Mouse (Mus musculus) retina, postnatal 1 day (tissue): Measurements from ENCODE around the gene Gm20388.
"Not testable (repeated sequence)": the region's sequence is repeated elsewhere in the genome, so short reads cannot be mapped to it uniquely, and the experiment has no call there.

ENCODE experiments used
- DNase-seq: peaks from one replicate; pipeline ENCODE4 v3.0.0-alpha.2; 2012

Gm20388 gene

DNA sequence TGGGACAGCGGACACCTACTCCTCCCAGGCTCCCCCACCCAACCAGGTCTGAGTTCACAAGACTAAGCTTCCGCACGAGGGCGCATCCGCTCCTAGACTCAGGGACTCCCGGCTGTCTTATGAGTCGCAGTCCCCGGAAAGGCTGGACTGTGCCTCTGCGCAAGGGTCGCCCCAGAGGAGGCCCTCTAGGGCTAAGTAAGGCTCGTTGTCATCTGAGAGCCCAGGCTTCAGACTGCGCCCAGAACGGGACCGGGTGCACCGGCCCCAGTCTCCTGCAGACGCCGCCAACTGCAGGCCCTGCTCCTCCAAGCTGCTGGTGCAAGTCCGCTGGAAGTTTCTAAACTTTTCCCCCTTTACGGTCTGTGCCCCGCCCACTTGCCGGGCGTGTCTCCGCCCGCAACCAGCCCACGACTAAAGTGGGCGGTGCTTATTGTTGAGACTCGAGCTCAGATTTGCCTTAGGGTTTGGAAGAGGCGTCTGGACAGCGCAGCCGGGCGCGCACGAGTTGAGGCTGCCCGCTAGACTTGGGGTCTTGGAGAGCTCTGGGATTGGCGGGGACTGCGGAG is 1214.8 kb downstream of the Gm20388 start:
- DNase-seq, result peak; percentile 79

GRCm38 (mm10) chr8:121126191-121126590 is 1215.5 kb downstream of the Gm20388 start:
- no peak for DNase-seq

- no peak for DNase-seq
Measured at GRCm38 (mm10) chr8:121126694-121127093, 1216.1 kb downstream of the Gm20388 start.

DNA sequence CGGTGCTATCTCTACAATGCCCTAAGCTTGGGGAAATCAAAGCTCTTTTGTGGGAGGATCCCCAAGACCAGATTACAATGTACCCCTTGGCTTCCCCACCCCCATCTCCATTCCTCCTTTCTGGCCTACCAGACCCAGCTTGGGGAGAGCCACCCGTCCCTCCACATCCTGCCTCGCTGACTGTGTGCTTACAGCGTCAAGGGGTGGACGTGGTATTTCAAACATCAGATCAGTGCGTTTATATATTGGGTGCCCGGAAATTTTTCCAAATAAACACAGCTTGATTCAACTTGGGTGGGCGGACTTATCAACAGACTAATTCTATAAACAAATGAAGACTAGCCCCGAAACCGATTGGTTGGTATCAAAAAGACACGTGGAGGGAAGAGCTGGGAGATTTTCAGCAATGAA is 1216.7 kb downstream of the Gm20388 start:
- DNase-seq, result no peak

DNA sequence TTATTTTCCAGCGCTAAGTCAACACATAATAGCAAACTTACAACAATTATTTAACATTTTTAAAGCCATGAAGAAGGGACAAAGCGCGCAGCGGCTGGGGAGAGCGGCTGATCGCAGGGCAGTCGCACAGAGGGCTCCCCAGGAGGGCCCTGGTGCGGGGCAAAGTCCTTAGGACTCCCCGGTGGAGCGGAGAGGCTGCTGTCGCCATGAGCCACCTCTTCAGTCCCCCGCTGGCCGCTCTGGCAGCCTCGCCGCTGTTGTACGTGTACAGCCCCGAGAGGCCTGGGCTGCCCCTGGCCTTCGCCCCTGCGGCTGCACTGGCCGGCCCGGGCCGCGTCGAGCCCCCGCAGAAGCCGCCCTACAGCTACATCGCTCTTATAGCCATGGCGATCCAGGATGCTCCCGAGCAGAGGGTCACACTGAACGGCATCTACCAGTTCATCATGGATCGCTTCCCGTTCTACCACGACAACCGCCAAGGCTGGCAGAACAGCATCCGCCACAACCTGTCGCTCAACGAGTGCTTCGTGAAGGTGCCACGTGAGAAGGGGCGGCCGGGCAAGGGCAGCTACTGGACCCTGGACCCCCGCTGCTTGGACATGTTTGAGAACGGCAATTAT is 1217.2 kb downstream of the Gm20388 start, which contains the start of gene Foxl1:
TSS of gene Foxl1 (plus strand) at position 185 of the 620 bp plus-strand sequence.
- no peak for DNase-seq

- DNase-seq, result peak; percentile 61
Measured at GRCm38 (mm10) chr8:121128531-121129264, 1218.1 kb downstream of the Gm20388 start.

- DNase-seq, result no peak
Measured at GRCm38 (mm10) chr8:121129265-121129940, 1218.8 kb downstream of the Gm20388 start.

DNA sequence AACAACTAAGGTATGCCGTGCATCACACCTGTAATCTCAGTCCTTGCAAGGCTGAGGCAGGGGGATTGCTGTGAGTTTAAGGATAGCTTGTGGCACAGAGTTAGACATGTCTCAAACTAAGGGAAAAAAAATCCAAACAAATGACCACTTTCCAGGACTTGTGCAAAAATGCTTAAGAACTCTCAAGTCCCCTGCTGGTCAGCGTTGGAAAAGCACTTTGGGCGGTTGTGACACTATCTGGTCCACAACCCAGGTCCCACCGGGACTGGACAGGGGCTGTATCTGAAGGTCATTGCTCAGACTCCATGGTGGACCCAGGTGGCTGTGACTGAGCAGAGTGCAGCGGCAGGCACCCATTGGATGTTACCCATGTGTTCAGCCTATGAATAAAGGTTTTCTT is 1219.9 kb downstream of the Gm20388 start:
- DNase-seq, result peak; percentile 62

- no peak for DNase-seq
Measured at GRCm38 (mm10) chr8:121132961-121133513, 1222.4 kb downstream of the Gm20388 start.

DNA sequence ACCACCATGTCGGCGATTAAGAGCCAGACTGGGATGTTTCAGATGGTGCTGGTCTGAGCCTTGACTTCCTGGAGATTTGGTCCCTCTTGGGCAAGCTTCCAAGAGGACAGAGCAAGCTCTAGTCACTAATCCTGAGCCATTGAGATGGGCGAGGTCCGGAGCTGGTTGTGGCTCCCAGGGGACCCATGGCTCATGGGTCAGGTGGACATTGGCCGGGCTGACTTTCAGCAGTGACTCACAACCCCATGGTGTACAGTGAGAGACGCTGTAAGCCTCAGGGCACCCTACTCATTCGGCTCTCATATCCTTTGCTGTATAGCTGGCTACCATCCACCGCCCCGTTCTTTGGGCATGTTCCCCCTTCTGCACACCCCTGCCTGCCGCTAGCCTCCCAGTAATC is 1223.5 kb downstream of the Gm20388 start:
- no peak for DNase-seq

- no peak for DNase-seq
Measured at GRCm38 (mm10) chr8:121134512-121134911, 1223.9 kb downstream of the Gm20388 start.

DNA sequence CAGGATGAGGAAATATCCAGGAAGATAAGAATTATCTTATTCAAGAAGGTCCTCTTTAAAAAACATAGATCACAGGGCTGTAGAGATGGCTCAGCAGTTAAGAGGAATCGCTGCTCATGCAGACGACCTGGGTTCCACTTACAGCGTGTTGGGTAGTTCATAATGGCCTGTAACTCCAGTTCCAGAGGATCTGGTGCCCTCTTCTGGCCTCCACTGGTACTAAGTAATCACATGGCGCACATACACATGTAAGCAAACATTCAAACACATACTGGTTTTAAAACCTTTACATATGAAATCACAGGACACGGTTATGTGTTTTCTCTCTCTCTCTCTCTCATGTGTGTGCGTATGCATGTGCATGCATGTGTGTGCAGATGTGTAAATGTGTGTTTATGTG is 1226.2 kb downstream of the Gm20388 start:
- no peak for DNase-seq

DNA sequence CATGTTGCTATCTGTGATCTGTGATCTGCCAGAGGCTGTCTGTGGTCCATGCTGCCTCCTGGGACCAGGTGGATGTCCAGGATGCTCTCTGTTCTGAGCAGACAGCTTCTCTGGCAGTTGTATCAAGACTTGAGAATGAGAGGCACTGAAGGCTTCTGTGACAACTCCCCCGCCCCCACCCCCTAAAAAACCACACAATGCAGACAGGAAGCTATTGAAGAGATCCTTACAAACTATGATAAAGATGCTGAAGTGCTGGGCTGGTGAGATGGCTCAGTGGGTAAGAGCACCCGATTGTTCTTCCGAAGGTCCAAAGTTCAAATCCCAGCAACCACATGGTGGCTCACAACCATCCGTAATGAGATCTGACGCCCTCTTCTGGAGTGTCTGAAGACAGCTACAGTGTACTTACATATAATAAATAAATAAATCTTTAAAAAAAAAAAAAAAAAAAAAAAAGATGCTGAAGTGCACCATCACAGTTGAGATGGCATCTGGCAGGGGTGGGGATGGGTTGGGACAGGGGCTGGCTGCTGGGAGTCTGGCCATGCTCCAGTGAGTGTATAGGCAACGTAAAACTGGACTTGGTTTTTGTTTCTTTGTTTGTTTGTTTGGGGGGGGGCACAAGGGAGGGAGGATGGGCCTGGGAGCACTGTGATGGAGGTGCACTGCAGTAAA is 1235.0 kb downstream of the Gm20388 start:
- DNase-seq, result not testable (repeated sequence)

DNA sequence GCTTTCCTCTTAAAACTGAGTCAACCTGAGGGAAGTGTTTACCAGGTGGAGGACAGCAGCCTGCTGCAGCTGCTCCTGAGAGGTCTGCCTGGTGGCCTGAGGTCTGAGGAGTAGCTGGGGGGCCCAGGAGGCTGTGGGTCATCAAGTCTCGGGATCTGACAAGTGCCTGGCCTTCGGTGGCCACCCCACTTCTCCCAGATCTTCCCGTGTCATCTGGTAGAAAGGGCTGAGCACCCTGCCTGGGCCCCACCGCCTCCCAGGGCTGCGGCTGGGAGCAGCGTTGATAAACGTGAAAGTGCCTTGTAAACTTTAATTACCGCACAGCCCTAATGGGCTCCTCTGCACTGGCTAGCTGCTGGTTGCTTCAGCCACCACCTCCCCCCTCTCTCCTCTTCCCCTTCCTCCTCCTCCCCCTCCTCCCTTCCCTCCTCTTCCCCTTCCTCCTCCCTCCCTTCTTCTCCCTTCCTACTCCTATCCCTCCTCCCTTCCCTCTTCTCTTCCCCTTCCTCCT is 1238.0 kb downstream of the Gm20388 start:
- DNase-seq, result no peak

DNA sequence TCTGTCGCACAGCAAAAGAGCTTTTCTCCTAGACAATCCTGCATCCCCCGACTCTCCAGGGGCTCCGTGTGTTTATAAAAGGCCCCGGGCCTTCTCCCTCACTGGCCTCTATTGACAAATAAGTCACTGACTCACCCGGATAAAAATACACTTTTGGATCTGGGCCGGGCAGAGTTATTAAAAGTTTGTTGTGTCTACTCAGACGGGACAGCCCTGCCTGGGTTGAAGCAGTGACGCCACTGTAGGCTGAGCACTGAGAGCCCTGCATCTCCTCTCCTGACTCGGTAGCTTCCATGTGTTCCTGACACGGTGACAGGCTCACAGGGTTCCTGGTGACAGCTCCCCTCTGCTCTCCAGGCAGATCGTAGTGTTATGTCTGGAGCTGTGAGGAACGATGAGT is 1241.8 kb downstream of the Gm20388 start:
- DNase-seq, result no peak

DNA sequence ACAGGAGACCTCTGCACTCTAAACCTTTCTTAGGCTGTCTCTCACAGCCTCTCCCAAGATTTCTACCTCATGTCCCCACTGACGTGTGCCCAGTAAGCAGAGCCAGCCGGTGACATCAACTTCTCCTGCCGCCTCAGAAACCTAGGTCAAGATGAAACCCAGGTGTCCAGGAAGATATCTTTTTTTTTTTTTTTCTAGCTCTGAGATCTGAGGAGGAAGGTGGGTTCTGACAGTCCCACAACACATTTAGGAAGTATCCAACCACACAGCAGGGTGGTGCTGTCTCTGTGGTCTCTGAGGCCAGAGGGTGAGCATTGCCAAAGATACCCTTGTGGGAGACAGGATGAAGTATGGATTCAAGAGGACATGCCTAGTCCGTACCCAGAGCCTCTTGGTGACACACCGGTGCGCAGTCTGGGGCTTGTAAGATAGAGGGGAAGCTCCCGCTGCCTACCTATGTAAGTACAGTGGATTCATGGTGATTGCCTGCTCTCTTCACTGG is 1246.4 kb downstream of the Gm20388 start:
- no peak for DNase-seq

- peak; percentile 27 for DNase-seq
Measured at GRCm38 (mm10) chr8:121158812-121159211, 1248.2 kb downstream of the Gm20388 start.

DNA sequence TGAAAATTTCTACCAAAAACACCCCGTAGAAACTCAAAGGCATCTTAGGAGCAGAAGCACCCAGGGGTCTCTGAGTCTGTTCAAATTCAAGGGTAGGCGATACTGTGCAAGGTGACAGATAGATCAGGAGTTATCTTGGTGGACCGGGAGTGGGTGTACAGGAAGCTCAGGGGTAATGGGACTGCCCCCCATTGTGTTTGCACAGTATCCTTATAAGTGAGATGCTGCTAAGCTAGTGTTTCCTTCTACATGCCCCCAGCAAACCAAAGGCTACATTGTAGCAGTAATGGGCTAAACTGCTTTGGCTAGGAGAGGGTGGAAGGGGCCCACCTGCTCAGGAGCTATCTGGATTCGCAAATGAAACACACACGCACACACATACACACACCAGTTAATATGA is 1250.8 kb downstream of the Gm20388 start:
- no peak for DNase-seq

- no peak for DNase-seq
Measured at GRCm38 (mm10) chr8:121162413-121162812, 1251.8 kb downstream of the Gm20388 start.

- no peak for DNase-seq
Measured at GRCm38 (mm10) chr8:121162906-121163695, 1252.5 kb downstream of the Gm20388 start.

GRCm38 (mm10) chr8:121164017-121164469 is 1253.4 kb downstream of the Gm20388 start:
- DNase-seq, result no peak
